Mouse (Mus musculus) stomach, postnatal 0 days (tissue): ENCODE data around the gene Ackr4. TPM values are rescaled to one million over a fixed set of nuclear protein-coding genes. Genes with fewer than 3 reads are reported as not detected.

Experiments used
- ATAC-seq: fragments of 200-750 bp; cut with Nextera tagmentation; 2 replicates; pipeline ENCODE4 v1.8.0; 2017; ENCODE audit not compliant: low FRiP score, low TSS enrichment
- DNase-seq: peaks from one replicate; pipeline ENCODE4 v3.0.0-alpha.2; 2016; ENCODE audit warnings: low spot score
- H3K27ac ChIP-seq: fragments of 300-500 bp; sonication (generic); replicated peaks from 2 replicates; pipeline ENCODE4 v1.5.1; 2014; ENCODE audit warnings: mild to moderate bottlenecking, control low read depth
- H3K27me3 ChIP-seq: fragments of 300-500 bp; sonication (generic); 2 replicates; pipeline ENCODE4 v1.6.1; 2014; ENCODE audit warnings: low read length; ENCODE audit not compliant: control insufficient read depth, insufficient read depth
- H3K36me3 ChIP-seq: fragments of 300-500 bp; sonication (generic); 2 replicates; pipeline ENCODE4 v1.6.1; 2014; ENCODE audit warnings: low read length, mixed read lengths; ENCODE audit not compliant: control insufficient read depth, insufficient read depth
- H3K4me1 ChIP-seq: fragments of 300-500 bp; sonication (generic); replicated peaks from 2 replicates; pipeline ENCODE4 v1.6.1; 2014; ENCODE audit warnings: antibody characterized with exemption; ENCODE audit not compliant: control insufficient read depth, insufficient read depth
- H3K4me2 ChIP-seq: fragments of 300-500 bp; sonication (generic); replicated peaks from 2 replicates; pipeline ENCODE4 v1.6.1; 2014; ENCODE audit warnings: low read depth, mild to moderate bottlenecking, control low read depth, moderate library complexity
- H3K4me3 ChIP-seq: fragments of 300-500 bp; sonication (generic); 2 replicates; pipeline ENCODE4 v1.5.1; 2014; ENCODE audit warnings: low read depth, low read length, control low read depth
- H3K9ac ChIP-seq: fragments of 300-500 bp; sonication (generic); 2 replicates; pipeline ENCODE4 v1.6.1; 2014; ENCODE audit warnings: mild to moderate bottlenecking, low read length, control low read depth, mixed read lengths
- H3K9me3 ChIP-seq: fragments of 300-500 bp; sonication (generic); 2 replicates; pipeline ENCODE4 v1.6.1; 2016; ENCODE audit warnings: low read length; ENCODE audit not compliant: control insufficient read depth
- CTCF ChIP-seq: IDR thresholded peaks from 2 replicates; pipeline ENCODE4 v1.5.1; 2016; ENCODE audit warnings: antibody characterized with exemption, low read depth, mild to moderate bottlenecking, moderate library complexity
- EP300 ChIP-seq: optimal IDR thresholded peaks from 2 replicates; pipeline ENCODE3; 2016; ENCODE audit warnings: antibody characterized with exemption
- WGBS: fragments of 180-500 bp; shearing (Covaris S2); extraction: QIAGEN DNeasy Blood & Tissue Kit; methylation state at CpG from one replicate; pipeline ENCODE4 v1.1.7; 2014; 5-methylcytosine and 5-hydroxymethylcytosine counted together
- polyA plus RNA-seq: library from polyadenylated mRNA; unstranded; fragments of >200 nt; fragmentation: Nextera tagmentation; extraction: Ambion mirVana; gene quantifications from 2 replicates; pipeline ENCODE4 v1.2.1, GENCODE M21; 2015

Ackr4 gene
- polyA plus RNA-seq, 1 experiment from 2014 or later: 3.6 TPM

GRCm38 (mm10) chr9:104063244-104063961 is 63.3 kb downstream of the Ackr4 start, which contains the start of gene Acad11:
Gene Acad11, plus strand, starts transcription at chr9:104063377.
- WGBS: under 1% methylated on average over 29 of the region's 30 CpGs
- 0 out of 2 replicates have a peak, but pooled peaks cover 6% of the 10 kb centered on the region for H3K4me1 ChIP-seq
- ATAC-seq: peak; percentile 96
- peak within 1 kb of the TSS; percentile 88 for H3K9ac ChIP-seq
- H3K27ac ChIP-seq: peak within 1 kb of the TSS; percentile 79
- H3K4me3 ChIP-seq: peak within 1 kb of the TSS; percentile 98
- H3K4me2 ChIP-seq: peak within 1 kb of the TSS; percentile 74
- H3K9me3 ChIP-seq: no peaks in the 10 kb centered on the region
- DNase-seq: peak; percentile 91
- H3K27me3 ChIP-seq: no peaks in the 10 kb centered on the region
- TF ChIP-seq EP300: no peak
- H3K36me3 ChIP-seq: peaks cover 9% of the 10 kb centered on the region

GRCm38 (mm10) chr9:104062430-104063243 is 64.1 kb downstream of the Ackr4 start, which contains the start of gene Uba5:
Gene Uba5, minus strand, starts transcription at chr9:104063134.
- Histone ChIP-seq H3K36me3 (peaks cover 9% of the 10 kb centered on the region), H3K4me2 (peak within 1 kb of the TSS; percentile 74), H3K4me1 (0 out of 2 replicates have a peak, but pooled peaks cover 6% of the 10 kb centered on the region), H3K9me3 (no peaks in the 10 kb centered on the region), H3K27ac (peak within 1 kb of the TSS; percentile 79), H3K9ac (peak within 1 kb of the TSS; percentile 88), H3K4me3 (peak within 1 kb of the TSS; percentile 98), H3K27me3 (no peaks in the 10 kb centered on the region)
- ATAC-seq (peak; percentile 71), DNase-seq (peak; percentile 76)
- under 1% methylated on average over 59 of the region's 59 CpGs for WGBS
- TF ChIP-seq EP300: no peak
- no peak for TF ChIP-seq CTCF

DNA sequence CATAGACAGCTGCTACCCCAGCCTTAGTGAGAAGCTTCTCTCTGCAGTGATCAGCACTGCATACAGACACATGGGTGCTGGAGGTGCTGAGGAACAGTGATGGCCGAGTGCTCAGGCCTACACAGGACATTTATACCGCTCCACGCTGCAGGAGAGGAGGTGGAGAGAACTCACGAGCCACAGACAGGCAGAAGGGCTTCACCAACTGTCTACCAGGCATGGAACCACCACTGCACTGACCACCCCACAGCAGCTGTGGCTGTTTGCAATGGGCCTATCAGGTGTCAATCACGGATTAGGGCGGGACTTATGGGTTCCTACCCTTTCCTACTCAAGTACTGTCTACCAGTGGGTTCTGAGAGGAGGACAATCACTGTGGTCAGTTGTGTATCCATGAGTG is 75.7 kb downstream of the Ackr4 start:
- H3K9me3 ChIP-seq: no peaks in the 10 kb centered on the region
- H3K27me3 ChIP-seq: no peaks in the 10 kb centered on the region
- TF ChIP-seq CTCF: no peak
- TF ChIP-seq EP300: no peak
- DNase-seq (no peak), ATAC-seq (no peak)
- H3K27ac ChIP-seq: no peak overlapping the region
- no peaks in the 10 kb centered on the region for H3K4me1 ChIP-seq
- no peak overlapping the region for H3K4me2 ChIP-seq
- H3K4me3 ChIP-seq: no peak overlapping the region
- no peak overlapping the region for H3K9ac ChIP-seq
- WGBS: 94% methylated on average over 6 of the region's 6 CpGs
- H3K36me3 ChIP-seq: peaks cover 43% of the 10 kb centered on the region

- no peak overlapping the region for H3K9ac ChIP-seq
- WGBS: 89% methylated on average over 4 of the region's 4 CpGs
- DNase-seq (no peak), ATAC-seq (no peak)
- no peaks in the 10 kb centered on the region for H3K9me3 ChIP-seq
- no peaks in the 10 kb centered on the region for H3K27me3 ChIP-seq
- H3K4me1 ChIP-seq: no peaks in the 10 kb centered on the region
- no peak overlapping the region for H3K27ac ChIP-seq
- H3K36me3 ChIP-seq: peaks cover 11% of the 10 kb centered on the region
- H3K4me3 ChIP-seq: no peak overlapping the region
- TF ChIP-seq EP300: no peak
- no peak for TF ChIP-seq CTCF
- no peak overlapping the region for H3K4me2 ChIP-seq
Measured at GRCm38 (mm10) chr9:104043676-104044075, 83.1 kb downstream of the Ackr4 start.

DNA sequence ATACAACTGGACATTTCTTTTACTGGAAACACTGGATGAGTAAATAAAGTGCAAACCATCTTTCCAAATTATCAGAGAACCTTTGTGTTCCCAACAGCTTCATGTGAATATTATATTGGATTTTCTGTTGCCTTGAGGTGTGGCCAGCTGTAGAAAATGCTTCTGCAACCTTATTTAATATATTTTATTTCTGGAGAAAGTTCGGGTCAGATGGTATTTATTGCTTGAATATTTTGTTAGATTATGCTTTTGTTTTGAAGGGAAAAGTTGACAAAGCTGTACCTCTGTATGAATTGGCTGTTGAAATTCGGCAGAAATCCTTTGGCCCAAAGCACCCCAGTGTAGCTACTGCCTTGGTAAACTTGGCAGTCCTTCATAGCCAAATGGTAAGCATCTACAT is 86.4 kb downstream of the Ackr4 start, which contains the start of gene Gm28305:
TSS of gene Gm28305 (plus strand) at position 301 of the 400 bp plus-strand sequence.
- Histone ChIP-seq H3K27ac (no peak within 1 kb of the TSS), H3K36me3 (peaks cover 16% of the 10 kb centered on the region; the same call in 1 of the 2 replicates), H3K27me3 (no peaks in the 10 kb centered on the region), H3K9ac (no peak within 1 kb of the TSS), H3K4me3 (no peak within 1 kb of the TSS), H3K9me3 (no peaks in the 10 kb centered on the region), H3K4me2 (no peak within 1 kb of the TSS), H3K4me1 (no peaks in the 10 kb centered on the region)
- 70% methylated on average over 2 of the region's 2 CpGs for WGBS
- ATAC-seq (no peak), DNase-seq (no peak)
- TF ChIP-seq EP300: no peak
- no peak for TF ChIP-seq CTCF
